Mouse (Mus musculus): ENCODE results near the gene 6430548M08Rik. TPM values are rescaled to one million over a fixed set of nuclear protein-coding genes. Genes with fewer than 3 reads are reported as not detected.

Gene 6430548M08Rik
- polyA plus RNA-seq, 1 experiment from 2014 or later, result 3.4 TPM

Other genes with a start within 250 kb of the 6430548M08Rik start
- 234 and 241 TPM in 2 replicates for gene Usp10, start 203.8 kb upstream of the 6430548M08Rik start, polyA plus RNA-seq (2016; fragmentation: Nextera tagmentation; extraction: Ambion mirVana)
- 1.1 and 3.6 TPM in 2 replicates for gene Gm20388, start 203.3 kb upstream of the 6430548M08Rik start, polyA plus RNA-seq (2016; fragmentation: Nextera tagmentation; extraction: Ambion mirVana)
- gene Crispld2, start 121.7 kb upstream of the 6430548M08Rik start, polyA plus RNA-seq (2016; fragmentation: Nextera tagmentation; extraction: Ambion mirVana), result 6.1 and 6.5 TPM in 2 replicates
- gene Zdhhc7, start 12.7 kb upstream of the 6430548M08Rik start, polyA plus RNA-seq (2016; fragmentation: Nextera tagmentation; extraction: Ambion mirVana), result 30.0 and 33.0 TPM in 2 replicates
- gene Fam92b, start 63.3 kb downstream of the 6430548M08Rik start, polyA plus RNA-seq (2016; fragmentation: Nextera tagmentation; extraction: Ambion mirVana), result 0.83 and 0.86 TPM in 2 replicates
- gene Gse1, start 114.3 kb downstream of the 6430548M08Rik start, polyA plus RNA-seq (2016; fragmentation: Nextera tagmentation; extraction: Ambion mirVana), result 9.9 and 10.2 TPM in 2 replicates